Mouse (Mus musculus) hindbrain, embryonic 15.5 days (tissue): ENCODE measurements around the gene Npw. TPM values are rescaled to one million over a fixed set of nuclear protein-coding genes. Genes with fewer than 3 reads are reported as not detected.
A peak's percentile ranks its signal among the peaks of the same experiment; 100 is the strongest.

Experiments
- ATAC-seq: fragments of 200-750 bp; cut with Nextera tagmentation; 2 replicates; pipeline ENCODE4 v1.8.0; 2017; ENCODE audit warnings: low read depth, moderate number of reproducible peaks, moderate TSS enrichment; ENCODE audit not compliant: low FRiP score
- H3K27ac ChIP-seq: fragments of 300-500 bp; sonication (generic); replicated peaks from 2 replicates; pipeline ENCODE4 v1.5.1; 2015; ENCODE audit warnings: mild to moderate bottlenecking, inconsistent platforms
- H3K27me3 ChIP-seq: fragments of 300-500 bp; sonication (generic); 2 replicates; pipeline ENCODE4 v1.6.1; 2015; ENCODE audit warnings: control low read depth, inconsistent platforms
- H3K36me3 ChIP-seq: fragments of 300-500 bp; sonication (generic); 2 replicates; pipeline ENCODE4 v1.6.1; 2015; ENCODE audit warnings: control low read depth, inconsistent platforms
- H3K4me1 ChIP-seq: fragments of 300-500 bp; sonication (generic); replicated peaks from 2 replicates; pipeline ENCODE4 v1.6.1; 2015; ENCODE audit warnings: control low read depth, inconsistent platforms
- H3K4me2 ChIP-seq: fragments of 300-500 bp; sonication (generic); 2 replicates; pipeline ENCODE4 v1.6.1; 2015; ENCODE audit warnings: moderate library complexity, mild to moderate bottlenecking, inconsistent platforms
- H3K4me3 ChIP-seq: fragments of 300-500 bp; sonication (generic); 2 replicates; pipeline ENCODE4 v1.5.1; 2015; ENCODE audit warnings: mild to moderate bottlenecking, inconsistent platforms
- H3K9ac ChIP-seq: fragments of 300-500 bp; sonication (generic); 2 replicates; pipeline ENCODE4 v1.6.1; 2015; ENCODE audit warnings: inconsistent platforms
- H3K9me3 ChIP-seq: fragments of 300-500 bp; sonication (generic); 2 replicates; pipeline ENCODE4 v1.6.1; 2016; ENCODE audit warnings: control low read depth, inconsistent platforms
- WGBS: fragments of 180-500 bp; shearing (Covaris S2); methylation state at CpG from one replicate; pipeline ENCODE4 v1.1.7; 2015; 5-methylcytosine and 5-hydroxymethylcytosine counted together
- polyA plus RNA-seq: library from polyadenylated mRNA; unstranded; fragments of >200 nt; fragmentation: Nextera tagmentation; extraction: Ambion mirVana; gene quantifications from 2 replicates; pipeline ENCODE4 v1.2.1, GENCODE M21; 2015

Npw gene
- polyA plus RNA-seq, 1 experiment from 2014 or later: 0.31 TPM

DNA sequence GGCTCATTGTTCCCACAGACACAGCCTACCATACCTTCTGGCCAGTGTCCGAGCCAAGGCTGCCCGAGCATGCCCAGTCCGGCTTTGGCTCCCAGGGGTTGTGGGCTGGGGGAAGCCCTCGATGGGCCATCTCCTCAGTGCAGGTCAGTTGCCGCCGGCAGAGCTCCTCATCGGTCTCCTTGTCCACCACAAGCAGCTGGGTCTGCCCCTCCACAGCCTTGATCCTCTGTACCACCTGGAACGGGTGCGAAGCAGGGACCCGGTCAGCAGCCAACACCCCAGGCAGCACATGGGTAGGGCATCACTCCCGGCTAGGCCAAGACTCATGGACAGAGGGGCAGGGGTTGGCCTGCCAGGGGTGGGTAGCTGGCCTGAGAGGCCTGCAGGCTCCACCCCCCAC, 10.8 kb downstream of the Npw start:
- no peaks in the 10 kb centered on the region for H3K36me3 ChIP-seq
- no peaks in the 10 kb centered on the region for H3K9me3 ChIP-seq
- WGBS: 80% methylated on average over 11 of the region's 11 CpGs
- H3K9ac ChIP-seq: no peak overlapping the region
- no peak for ATAC-seq
- peaks cover 17% of the 10 kb centered on the region for H3K4me1 ChIP-seq
- peak overlapping the region; percentile 36 for H3K4me2 ChIP-seq
- H3K27ac ChIP-seq: no peak overlapping the region
- 0 out of 2 replicates have a peak overlapping the region, but pooled peaks have one; percentile 3 for H3K4me3 ChIP-seq
- H3K27me3 ChIP-seq: 0 out of 2 replicates have a peak, but pooled peaks cover 7% of the 10 kb centered on the region

DNA sequence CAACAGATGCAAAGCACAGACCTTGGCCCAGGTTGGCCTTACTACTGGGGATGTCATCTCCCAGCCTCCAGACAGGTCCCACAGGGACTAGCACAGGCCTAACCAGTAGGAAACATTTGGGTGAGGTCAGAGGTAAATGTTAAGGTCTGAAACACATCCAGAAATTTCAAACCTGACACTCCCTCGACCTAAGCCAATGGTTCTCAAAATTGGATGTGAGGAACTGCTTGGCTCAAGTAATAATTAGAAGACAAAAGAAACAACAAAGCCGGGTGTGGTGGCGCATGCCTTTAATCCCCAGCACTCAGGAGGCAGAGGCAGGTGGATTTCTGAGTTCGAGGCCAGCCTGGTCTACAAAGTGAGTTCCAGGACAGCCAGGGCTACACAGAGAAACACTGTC, 11.9 kb downstream of the Npw start:
- H3K4me3 ChIP-seq: no peak overlapping the region
- no peak overlapping the region for H3K4me2 ChIP-seq
- no peak overlapping the region for H3K9ac ChIP-seq
- WGBS: 90% methylated on average over 4 of the region's 4 CpGs
- peaks cover 17% of the 10 kb centered on the region for H3K4me1 ChIP-seq
- H3K27ac ChIP-seq: no peak overlapping the region
- 0 out of 2 replicates have a peak, but pooled peaks cover 3% of the 10 kb centered on the region for H3K27me3 ChIP-seq
- H3K9me3 ChIP-seq: no peaks in the 10 kb centered on the region
- H3K36me3 ChIP-seq: no peaks in the 10 kb centered on the region
- no peak for ATAC-seq

DNA sequence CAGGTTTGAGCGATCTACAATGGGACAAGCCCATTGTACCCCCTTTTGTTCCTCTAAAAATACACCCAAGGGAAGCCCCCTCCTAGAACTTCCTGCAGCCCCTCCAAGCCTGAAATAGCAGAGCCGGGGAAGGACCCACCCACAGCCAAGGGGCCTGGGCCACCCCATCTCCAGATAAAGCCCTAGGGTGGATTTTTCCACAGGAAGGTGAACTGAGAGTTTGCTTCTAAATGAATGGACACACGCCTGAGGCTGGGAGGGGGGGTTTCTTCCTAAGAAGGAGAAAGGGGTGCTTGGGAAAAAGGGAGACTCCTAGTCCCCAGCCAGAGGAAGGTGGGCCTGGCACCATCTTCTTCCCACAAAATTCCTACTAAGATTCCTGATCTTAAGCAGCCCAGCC, 12.3 kb downstream of the Npw start:
- no peak for ATAC-seq
- H3K27ac ChIP-seq: peak overlapping the region; percentile 38; the same call in 1 of the 2 replicates
- H3K4me1 ChIP-seq: peaks cover 17% of the 10 kb centered on the region
- no peak overlapping the region for H3K4me2 ChIP-seq
- H3K36me3 ChIP-seq: peaks cover 2% of the 10 kb centered on the region; the same call in 1 of the 2 replicates
- no peak overlapping the region for H3K9ac ChIP-seq
- no peaks in the 10 kb centered on the region for H3K9me3 ChIP-seq
- H3K4me3 ChIP-seq: no peak overlapping the region
- WGBS: 82% methylated on average over 3 of the region's 3 CpGs
- no peaks in the 10 kb centered on the region for H3K27me3 ChIP-seq

DNA sequence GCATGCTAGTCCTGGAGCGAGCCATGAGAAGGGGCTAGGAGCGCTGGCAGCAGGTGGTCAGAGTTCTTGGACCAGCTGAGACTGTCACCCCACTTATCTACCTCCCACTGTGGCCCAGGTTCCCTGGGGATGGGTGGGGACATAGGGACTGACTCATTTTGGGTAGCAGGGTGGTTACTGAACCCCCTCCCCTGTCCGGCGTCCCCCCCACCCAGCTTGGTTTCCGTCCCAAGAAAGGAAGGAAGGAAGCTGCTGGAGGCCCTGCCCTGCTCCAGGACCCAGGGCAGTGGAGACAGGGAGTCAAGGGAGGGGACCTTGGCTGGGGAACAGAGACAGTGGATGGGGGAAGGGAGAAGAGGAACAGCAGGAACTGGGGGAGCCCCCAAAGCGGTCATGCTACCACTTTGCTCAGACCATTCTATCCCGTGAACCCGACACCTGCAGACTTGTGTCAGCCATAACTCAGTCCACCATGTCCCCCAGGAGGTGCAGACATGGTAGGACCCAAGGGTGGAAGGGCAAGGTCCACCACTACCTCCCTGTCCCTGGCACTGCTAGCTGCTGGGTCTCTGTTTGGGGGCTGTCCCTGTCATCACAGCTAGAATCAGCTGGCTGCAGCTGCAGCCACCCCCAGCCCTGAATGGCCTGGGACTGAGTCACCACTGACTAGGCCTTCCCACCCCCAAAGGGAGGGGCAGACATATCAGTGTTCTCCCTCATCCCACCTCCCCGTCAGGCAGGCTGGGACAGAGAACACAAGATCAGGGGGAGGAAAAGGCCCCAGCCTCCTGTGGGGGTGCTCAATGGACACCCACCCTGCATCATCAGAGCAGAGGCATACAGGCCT, 13.2 kb downstream of the Npw start:
- Histone ChIP-seq H3K27ac (peak overlapping the region; percentile 38), H3K27me3 (no peaks in the 10 kb centered on the region), H3K4me3 (no peak overlapping the region), H3K36me3 (peaks cover 5% of the 10 kb centered on the region; the same call in 1 of the 2 replicates), H3K4me2 (no peak overlapping the region), H3K4me1 (peaks cover 10% of the 10 kb centered on the region; the same call in 1 of the 2 replicates), H3K9ac (no peak overlapping the region), H3K9me3 (no peaks in the 10 kb centered on the region)
- no peak for ATAC-seq
- WGBS: 78% methylated on average over 9 of the region's 9 CpGs

DNA sequence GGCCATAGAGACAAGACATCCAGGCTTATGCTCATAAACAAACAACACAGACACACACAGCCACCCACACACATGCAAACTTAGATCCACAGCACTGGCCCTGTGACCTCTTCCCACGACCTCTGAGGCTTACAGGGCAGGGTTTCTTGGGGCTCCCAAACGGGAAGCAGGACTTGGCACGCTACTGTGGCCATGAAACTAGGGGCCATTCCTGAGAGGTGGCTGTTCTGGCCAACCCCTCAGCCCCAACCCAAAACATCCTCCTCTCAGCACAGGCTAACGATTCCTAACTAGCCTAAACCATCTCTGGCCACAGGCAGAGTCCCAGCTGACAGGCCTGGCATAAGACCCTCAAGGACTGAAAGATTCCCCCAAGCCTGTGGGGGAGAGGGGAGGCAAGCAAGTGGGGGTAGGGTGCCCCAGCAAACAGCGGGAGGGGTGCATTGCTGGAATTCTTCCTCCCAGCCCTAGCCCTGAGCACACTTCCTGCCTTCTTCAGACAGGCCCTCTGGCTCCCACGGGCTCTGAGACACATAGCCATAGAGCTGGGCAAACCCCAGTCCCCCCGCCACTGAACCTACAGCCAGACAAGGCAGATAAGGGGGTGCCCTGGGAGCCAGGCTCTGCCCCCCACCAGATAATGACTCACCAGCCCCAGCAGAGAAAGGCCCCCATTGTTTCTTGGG, 14.1 kb downstream of the Npw start:
- Histone ChIP-seq H3K4me2 (no peak overlapping the region; the same call in 1 of the 2 replicates), H3K9me3 (no peaks in the 10 kb centered on the region), H3K4me3 (no peak overlapping the region), H3K27ac (peak overlapping the region; percentile 27), H3K36me3 (peaks cover 11% of the 10 kb centered on the region; the same call in 1 of the 2 replicates), H3K9ac (no peak overlapping the region; the same call in 1 of the 2 replicates), H3K27me3 (no peaks in the 10 kb centered on the region), H3K4me1 (peaks cover 2% of the 10 kb centered on the region; the same call in 1 of the 2 replicates)
- no peak for ATAC-seq
- WGBS: 55% methylated on average over 6 of the region's 7 CpGs

DNA sequence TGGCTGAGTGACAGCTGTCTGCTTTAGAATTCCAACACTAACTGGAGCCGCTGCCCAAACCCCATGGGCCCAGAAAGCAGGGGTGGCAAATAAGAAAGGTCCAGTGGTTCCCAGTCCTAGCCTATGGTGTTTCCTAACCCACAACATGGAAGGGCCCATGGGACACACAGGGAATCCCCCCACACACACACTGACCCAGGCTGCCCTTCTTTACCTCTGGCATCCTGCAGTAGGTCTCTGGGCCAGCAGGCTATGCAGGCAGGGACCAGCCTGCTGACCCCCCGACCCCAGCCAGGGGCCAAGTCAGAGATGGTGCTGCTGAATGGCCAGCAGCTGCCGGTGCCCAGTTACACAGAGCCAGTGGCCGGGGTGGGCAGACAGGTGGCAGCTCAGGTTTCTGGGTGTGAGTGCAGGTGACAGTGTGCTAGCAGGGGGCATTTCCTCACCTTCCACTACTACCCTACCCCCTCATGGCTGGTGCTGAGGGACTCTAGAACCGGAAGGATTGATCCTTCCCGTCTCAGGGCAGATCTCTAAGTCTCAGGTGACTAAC, 15.4 kb downstream of the Npw start:
- Histone ChIP-seq H3K4me2 (no peak overlapping the region), H3K4me3 (no peak overlapping the region), H3K9ac (no peak overlapping the region), H3K4me1 (0 out of 2 replicates have a peak, but pooled peaks cover 2% of the 10 kb centered on the region), H3K36me3 (peaks cover 11% of the 10 kb centered on the region; the same call in 1 of the 2 replicates), H3K9me3 (no peaks in the 10 kb centered on the region), H3K27me3 (no peaks in the 10 kb centered on the region), H3K27ac (no peak overlapping the region)
- WGBS: 86% methylated on average over 6 of the region's 6 CpGs
- no peak for ATAC-seq

DNA sequence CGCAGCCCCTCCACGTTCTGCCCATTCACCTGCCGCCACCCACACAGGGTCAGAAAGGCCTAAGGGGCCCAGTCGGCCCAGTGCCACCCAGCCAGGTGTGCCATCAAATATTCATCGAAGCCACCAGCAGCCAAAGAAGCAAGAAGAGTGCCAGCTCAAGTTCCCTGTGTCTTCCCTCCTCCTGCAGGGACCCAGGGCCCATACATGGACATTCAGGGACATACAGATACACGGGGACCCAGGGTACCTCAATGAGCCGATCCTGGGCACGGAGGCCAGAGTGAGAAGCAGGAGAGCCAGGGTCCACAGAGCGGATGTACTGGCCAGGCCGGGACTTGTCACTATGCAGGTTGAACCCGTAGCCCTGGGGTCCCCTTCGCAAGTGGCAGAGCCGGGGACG, 16.3 kb downstream of the Npw start:
- Histone ChIP-seq H3K27ac (no peak overlapping the region), H3K9me3 (no peaks in the 10 kb centered on the region), H3K4me3 (no peak overlapping the region), H3K4me1 (no peaks in the 10 kb centered on the region), H3K27me3 (no peaks in the 10 kb centered on the region), H3K4me2 (no peak overlapping the region), H3K36me3 (peaks cover 11% of the 10 kb centered on the region; the same call in 1 of the 2 replicates), H3K9ac (no peak overlapping the region)
- WGBS: 93% methylated on average over 14 of the region's 14 CpGs
- ATAC-seq: no peak

DNA sequence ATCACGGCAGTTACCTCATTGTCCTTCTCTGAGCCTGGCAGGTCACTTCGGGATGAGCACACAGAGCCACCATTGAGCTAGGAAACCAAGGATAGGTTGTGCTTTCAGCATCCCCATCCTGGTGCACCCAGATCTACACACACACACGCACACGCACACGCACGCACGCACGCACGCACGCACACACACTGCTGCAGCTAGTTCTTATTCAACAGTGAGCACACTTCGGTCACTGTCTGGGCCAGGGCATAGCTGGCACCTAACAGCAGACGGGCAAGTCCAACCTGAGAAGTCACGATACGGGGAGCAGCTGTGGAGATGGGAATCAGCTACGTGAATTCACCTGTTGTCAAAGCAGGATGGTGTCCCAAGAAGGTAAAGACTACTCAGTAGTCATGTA, 17.7 kb downstream of the Npw start:
- no peaks in the 10 kb centered on the region for H3K9me3 ChIP-seq
- no peak overlapping the region for H3K27ac ChIP-seq
- no peaks in the 10 kb centered on the region for H3K4me1 ChIP-seq
- 95% methylated on average over 15 of the region's 15 CpGs for WGBS
- no peaks in the 10 kb centered on the region for H3K27me3 ChIP-seq
- H3K9ac ChIP-seq: no peak overlapping the region
- H3K4me2 ChIP-seq: no peak overlapping the region
- H3K36me3 ChIP-seq: peaks cover 11% of the 10 kb centered on the region; the same call in 1 of the 2 replicates
- ATAC-seq: no peak
- H3K4me3 ChIP-seq: no peak overlapping the region

DNA sequence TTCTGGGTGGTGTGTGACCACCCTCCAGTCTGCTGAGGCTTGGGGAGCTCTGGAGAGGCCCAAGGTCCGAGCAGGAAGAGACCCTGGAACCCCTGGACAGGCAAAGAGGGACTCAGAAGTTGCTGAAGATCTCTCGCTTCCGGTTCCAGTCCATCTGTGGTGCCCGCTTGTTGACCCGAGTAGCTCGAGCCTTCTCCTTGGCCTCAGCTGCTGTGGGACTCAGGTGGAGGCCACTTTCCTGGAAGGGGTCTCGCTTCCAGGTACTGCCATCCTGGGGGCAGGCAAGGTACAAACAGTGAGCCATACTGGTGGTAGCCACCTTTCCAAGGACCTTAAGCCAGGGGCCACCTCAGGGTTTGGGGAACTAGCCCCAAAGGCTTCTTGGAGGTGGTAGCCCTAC, 18.1 kb downstream of the Npw start:
- H3K9me3 ChIP-seq: no peaks in the 10 kb centered on the region
- peak overlapping the region; percentile 27; the same call in 1 of the 2 replicates for H3K27ac ChIP-seq
- H3K27me3 ChIP-seq: no peaks in the 10 kb centered on the region
- no peak overlapping the region for H3K4me2 ChIP-seq
- peaks cover 11% of the 10 kb centered on the region; the same call in 1 of the 2 replicates for H3K36me3 ChIP-seq
- H3K4me3 ChIP-seq: no peak overlapping the region
- 90% methylated on average over 7 of the region's 7 CpGs for WGBS
- ATAC-seq: no peak
- H3K4me1 ChIP-seq: no peaks in the 10 kb centered on the region
- H3K9ac ChIP-seq: no peak overlapping the region

DNA sequence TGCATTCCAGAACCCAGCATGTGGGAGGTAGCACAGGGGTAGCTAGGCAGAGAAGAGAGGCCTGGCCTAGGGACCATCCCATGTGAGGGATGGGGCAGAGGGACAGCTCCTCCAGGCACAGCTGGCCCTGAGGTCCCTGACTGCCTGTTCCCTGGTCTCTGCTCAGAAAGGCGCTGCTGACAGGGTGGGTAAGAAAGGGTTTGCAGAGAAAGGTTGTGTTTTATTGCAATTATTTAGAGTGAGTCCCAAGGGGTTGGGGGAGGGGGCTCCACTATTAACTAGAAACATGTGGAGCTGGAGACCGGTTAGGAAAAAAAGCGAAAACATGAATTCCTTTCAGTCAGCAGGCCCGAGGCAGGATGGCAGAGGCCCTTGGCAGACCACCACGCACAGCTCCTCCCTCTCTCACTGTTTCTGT, 18.7 kb downstream of the Npw start:
- no peak overlapping the region for H3K4me2 ChIP-seq
- no peak for ATAC-seq
- WGBS: 66% methylated on average over 5 of the region's 5 CpGs
- H3K9ac ChIP-seq: no peak overlapping the region
- no peaks in the 10 kb centered on the region for H3K9me3 ChIP-seq
- peaks cover 11% of the 10 kb centered on the region; the same call in 1 of the 2 replicates for H3K36me3 ChIP-seq
- peak overlapping the region; percentile 27; the same call in 1 of the 2 replicates for H3K27ac ChIP-seq
- no peak overlapping the region for H3K4me3 ChIP-seq
- H3K4me1 ChIP-seq: no peaks in the 10 kb centered on the region
- H3K27me3 ChIP-seq: no peaks in the 10 kb centered on the region

DNA sequence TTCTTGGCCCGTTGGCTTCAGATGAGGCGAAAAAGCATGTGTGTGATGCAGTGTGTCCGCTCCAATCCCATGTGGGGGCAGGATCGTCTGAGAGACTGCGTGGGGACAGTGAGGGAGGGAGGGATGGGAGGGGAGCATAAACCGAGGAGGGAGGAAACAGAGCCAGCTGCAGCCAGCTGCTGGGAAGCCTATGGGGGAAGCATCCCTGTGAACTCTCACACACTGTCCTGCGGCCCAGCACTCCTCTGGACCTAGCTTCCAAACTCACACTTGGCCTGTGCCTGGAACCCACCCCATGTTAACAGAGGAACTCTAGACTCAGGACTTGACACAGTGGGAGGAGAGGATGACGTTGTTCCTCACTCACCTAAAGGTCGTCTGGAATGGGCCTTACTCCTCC, 19.4 kb downstream of the Npw start:
- no peak overlapping the region for H3K27ac ChIP-seq
- no peaks in the 10 kb centered on the region for H3K9me3 ChIP-seq

More for the DNA sequence above, 19.4 kb downstream of the Npw start:
- Histone ChIP-seq H3K4me3 (no peak overlapping the region), H3K36me3 (peaks cover 11% of the 10 kb centered on the region; the same call in 1 of the 2 replicates), H3K9ac (no peak overlapping the region), H3K4me2 (no peak overlapping the region), H3K27me3 (no peaks in the 10 kb centered on the region), H3K4me1 (no peaks in the 10 kb centered on the region)
- 72% methylated on average over 9 of the region's 9 CpGs for WGBS
- ATAC-seq: peak; percentile 10; the same call in 1 of the 2 replicates
